Mouse (Mus musculus) embryonic facial prominence, embryonic 15.5 days (tissue): Measurements from ENCODE around the gene Inip. TPM values are rescaled to one million over a fixed set of nuclear protein-coding genes. Genes with fewer than 3 reads are reported as not detected.

Source experiments
- ATAC-seq: fragments of 200-750 bp; cut with Nextera tagmentation; 2 replicates; pipeline ENCODE4 v1.8.0; 2017; ENCODE audit warnings: low read depth, moderate TSS enrichment; ENCODE audit not compliant: insufficient number of reproducible peaks, low FRiP score, low TSS enrichment
- H3K27ac ChIP-seq: fragments of 300-500 bp; sonication (generic); replicated peaks from 2 replicates; pipeline ENCODE4 v1.5.1; 2015; ENCODE audit warnings: mild to moderate bottlenecking, inconsistent platforms
- H3K27me3 ChIP-seq: fragments of 300-500 bp; sonication (generic); 2 replicates; pipeline ENCODE4 v1.6.1; 2015; ENCODE audit warnings: inconsistent platforms
- H3K36me3 ChIP-seq: fragments of 300-500 bp; sonication (generic); 2 replicates; pipeline ENCODE4 v1.6.1; 2015; ENCODE audit warnings: mild to moderate bottlenecking, inconsistent platforms
- H3K4me1 ChIP-seq: fragments of 300-500 bp; sonication (generic); 2 replicates; pipeline ENCODE4 v1.6.1; 2015; ENCODE audit warnings: inconsistent platforms
- H3K4me2 ChIP-seq: fragments of 300-500 bp; sonication (generic); replicated peaks from 2 replicates; pipeline ENCODE4 v1.6.1; 2015; ENCODE audit warnings: mild to moderate bottlenecking, inconsistent platforms
- H3K4me3 ChIP-seq: fragments of 300-500 bp; sonication (generic); replicated peaks from 2 replicates; pipeline ENCODE4 v1.5.1; 2015; ENCODE audit warnings: mild to moderate bottlenecking, inconsistent platforms
- H3K9ac ChIP-seq: fragments of 300-500 bp; sonication (generic); 2 replicates; pipeline ENCODE4 v1.6.1; 2015; ENCODE audit warnings: inconsistent platforms
- H3K9me3 ChIP-seq: fragments of 300-500 bp; sonication (generic); replicated peaks from 2 replicates; pipeline ENCODE4 v1.6.1; 2016; ENCODE audit warnings: inconsistent platforms
- WGBS: fragments of 180-500 bp; shearing (Covaris S2); methylation state at CpG from one replicate; pipeline ENCODE4 v1.1.7; 2015; 5-methylcytosine and 5-hydroxymethylcytosine counted together
- polyA plus RNA-seq: library from polyadenylated mRNA; unstranded; fragments of >200 nt; fragmentation: Nextera tagmentation; extraction: Ambion mirVana; gene quantifications from 2 replicates; pipeline ENCODE4 v1.2.1, GENCODE M21; 2015

The Inip gene
- polyA plus RNA-seq, 1 experiment from 2014 or later, result 43.8 TPM

GRCm38 (mm10) chr4:59823470-59823869 is 22.1 kb upstream of the Inip start:
- Histone ChIP-seq H3K4me1 (peaks cover 21% of the 10 kb centered on the region), H3K4me3 (no peak overlapping the region), H3K36me3 (no peaks in the 10 kb centered on the region), H3K9me3 (no peaks in the 10 kb centered on the region), H3K9ac (no peak overlapping the region), H3K4me2 (no peak overlapping the region), H3K27me3 (no peaks in the 10 kb centered on the region), H3K27ac (no peak overlapping the region)
- no peak for ATAC-seq
- WGBS, result 50% methylated on average over 7 of the region's 7 CpGs

GRCm38 (mm10) chr4:59822119-59822518 is 20.7 kb upstream of the Inip start:
- ATAC-seq, result no peak

GRCm38 (mm10) chr4:59821516-59821915 is 20.1 kb upstream of the Inip start:
- Histone ChIP-seq H3K27me3 (no peaks in the 10 kb centered on the region), H3K9me3 (no peaks in the 10 kb centered on the region), H3K9ac (no peak overlapping the region), H3K4me1 (peaks cover 20% of the 10 kb centered on the region), H3K4me2 (no peak overlapping the region), H3K36me3 (no peaks in the 10 kb centered on the region), H3K4me3 (no peak overlapping the region), H3K27ac (no peak overlapping the region)
- no peak for ATAC-seq
- WGBS, result 94% methylated on average over 1 of the region's 1 CpGs

More at GRCm38 (mm10) chr4:59822119-59822518, 20.7 kb upstream of the Inip start:
- no peaks in the 10 kb centered on the region for H3K9me3 ChIP-seq
- H3K36me3 ChIP-seq, result no peaks in the 10 kb centered on the region
- H3K4me2 ChIP-seq, result no peak overlapping the region
- WGBS, result 72% methylated on average over 4 of the region's 4 CpGs
- H3K9ac ChIP-seq, result no peak overlapping the region
- no peaks in the 10 kb centered on the region for H3K27me3 ChIP-seq
- no peak overlapping the region for H3K4me3 ChIP-seq
- H3K4me1 ChIP-seq, result peaks cover 20% of the 10 kb centered on the region
- no peak overlapping the region for H3K27ac ChIP-seq

GRCm38 (mm10) chr4:59819477-59820022 is 18.2 kb upstream of the Inip start:
- H3K4me2 ChIP-seq, result no peak overlapping the region
- H3K4me3 ChIP-seq, result no peak overlapping the region
- no peak for ATAC-seq
- no peaks in the 10 kb centered on the region for H3K9me3 ChIP-seq
- no peak overlapping the region for H3K9ac ChIP-seq
- H3K36me3 ChIP-seq, result 0 out of 2 replicates have a peak, but pooled peaks cover 5% of the 10 kb centered on the region
- 0 out of 2 replicates have a peak overlapping the region, but pooled peaks have one; percentile 11 for H3K27ac ChIP-seq
- WGBS, result 56% methylated on average over 12 of the region's 12 CpGs
- no peaks in the 10 kb centered on the region for H3K27me3 ChIP-seq
- peaks cover 20% of the 10 kb centered on the region for H3K4me1 ChIP-seq

GRCm38 (mm10) chr4:59819054-59819472 is 17.7 kb upstream of the Inip start:
- peak overlapping the region; percentile 11; the same call in 1 of the 2 replicates for H3K27ac ChIP-seq
- no peaks in the 10 kb centered on the region for H3K27me3 ChIP-seq
- no peaks in the 10 kb centered on the region for H3K9me3 ChIP-seq
- H3K36me3 ChIP-seq, result 0 out of 2 replicates have a peak, but pooled peaks cover 5% of the 10 kb centered on the region
- no peak overlapping the region for H3K4me2 ChIP-seq
- no peak overlapping the region for H3K9ac ChIP-seq
- ATAC-seq, result no peak
- no peak overlapping the region for H3K4me3 ChIP-seq
- WGBS, result 57% methylated on average over 7 of the region's 7 CpGs
- peaks cover 20% of the 10 kb centered on the region for H3K4me1 ChIP-seq

GRCm38 (mm10) chr4:59818498-59818897 is 17.1 kb upstream of the Inip start:
- Histone ChIP-seq H3K9me3 (no peaks in the 10 kb centered on the region), H3K9ac (no peak overlapping the region), H3K36me3 (0 out of 2 replicates have a peak, but pooled peaks cover 5% of the 10 kb centered on the region), H3K4me3 (no peak overlapping the region), H3K27ac (no peak overlapping the region), H3K27me3 (no peaks in the 10 kb centered on the region), H3K4me1 (peaks cover 19% of the 10 kb centered on the region), H3K4me2 (no peak overlapping the region)
- 77% methylated on average over 10 of the region's 10 CpGs for WGBS
- ATAC-seq, result no peak

- Histone ChIP-seq H3K9ac (no peak overlapping the region), H3K4me1 (peaks cover 14% of the 10 kb centered on the region), H3K4me2 (no peak overlapping the region), H3K9me3 (no peaks in the 10 kb centered on the region), H3K27ac (no peak overlapping the region), H3K36me3 (0 out of 2 replicates have a peak, but pooled peaks cover 5% of the 10 kb centered on the region), H3K27me3 (no peaks in the 10 kb centered on the region), H3K4me3 (no peak overlapping the region)
- 76% methylated on average over 5 of the region's 5 CpGs for WGBS
- ATAC-seq, result no peak
Observed at GRCm38 (mm10) chr4:59817790-59818189, 16.4 kb upstream of the Inip start.

- peaks cover 14% of the 10 kb centered on the region for H3K4me1 ChIP-seq
- H3K36me3 ChIP-seq, result 0 out of 2 replicates have a peak, but pooled peaks cover 5% of the 10 kb centered on the region
- no peaks in the 10 kb centered on the region for H3K9me3 ChIP-seq
- H3K27ac ChIP-seq, result no peak overlapping the region
- ATAC-seq, result no peak
- no peaks in the 10 kb centered on the region for H3K27me3 ChIP-seq
- no peak overlapping the region for H3K9ac ChIP-seq
- no peak overlapping the region for H3K4me2 ChIP-seq
- H3K4me3 ChIP-seq, result no peak overlapping the region
- WGBS, result 75% methylated on average over 9 of the region's 9 CpGs
Observed at GRCm38 (mm10) chr4:59816477-59816876, 15.1 kb upstream of the Inip start.

GRCm38 (mm10) chr4:59816016-59816415 is 14.6 kb upstream of the Inip start:
- peaks cover 14% of the 10 kb centered on the region for H3K4me1 ChIP-seq
- 46% methylated on average over 5 of the region's 5 CpGs for WGBS
- no peak overlapping the region for H3K9ac ChIP-seq
- ATAC-seq, result no peak
- H3K27me3 ChIP-seq, result no peaks in the 10 kb centered on the region
- no peak overlapping the region for H3K4me3 ChIP-seq
- H3K27ac ChIP-seq, result no peak overlapping the region
- H3K9me3 ChIP-seq, result no peaks in the 10 kb centered on the region
- H3K36me3 ChIP-seq, result 0 out of 2 replicates have a peak, but pooled peaks cover 5% of the 10 kb centered on the region
- H3K4me2 ChIP-seq, result no peak overlapping the region

- ATAC-seq, result no peak
- H3K27me3 ChIP-seq, result no peaks in the 10 kb centered on the region
Observed at GRCm38 (mm10) chr4:59815121-59815810, 13.9 kb upstream of the Inip start.

GRCm38 (mm10) chr4:59814094-59814493 is 12.7 kb upstream of the Inip start:
- Histone ChIP-seq H3K9ac (no peak overlapping the region), H3K4me3 (no peak overlapping the region), H3K27ac (no peak overlapping the region), H3K9me3 (no peaks in the 10 kb centered on the region), H3K4me1 (peaks cover 6% of the 10 kb centered on the region), H3K36me3 (0 out of 2 replicates have a peak, but pooled peaks cover 5% of the 10 kb centered on the region), H3K4me2 (no peak overlapping the region), H3K27me3 (no peaks in the 10 kb centered on the region)
- no peak for ATAC-seq
- whole genome bisulfite sequencing, result 82% methylated on average over 7 of the region's 7 CpGs

More at GRCm38 (mm10) chr4:59815121-59815810, 13.9 kb upstream of the Inip start:
- Histone ChIP-seq H3K9me3 (no peaks in the 10 kb centered on the region), H3K4me2 (no peak overlapping the region), H3K36me3 (0 out of 2 replicates have a peak, but pooled peaks cover 5% of the 10 kb centered on the region), H3K9ac (no peak overlapping the region), H3K27ac (no peak overlapping the region), H3K4me3 (no peak overlapping the region), H3K4me1 (peaks cover 14% of the 10 kb centered on the region)
- 82% methylated on average over 4 of the region's 4 CpGs for WGBS
